Mouse (Mus musculus) inflammation-experienced regulatory T-cells, adult 16 weeks (primary cell): ENCODE measurements around the gene Vmn2r2. TPM values are rescaled to one million over a fixed set of nuclear protein-coding genes. Genes with fewer than 3 reads are reported as not detected.

Source experiments
- polyA plus RNA-seq: library from polyadenylated mRNA; unstranded; fragments of 100-300 nt; shearing (Covaris generic); gene quantifications from one replicate; pipeline ENCODE4 v1.2.1, GENCODE M21; 2017

The Vmn2r2 gene
- polyA plus RNA-seq: not detected

DNA sequence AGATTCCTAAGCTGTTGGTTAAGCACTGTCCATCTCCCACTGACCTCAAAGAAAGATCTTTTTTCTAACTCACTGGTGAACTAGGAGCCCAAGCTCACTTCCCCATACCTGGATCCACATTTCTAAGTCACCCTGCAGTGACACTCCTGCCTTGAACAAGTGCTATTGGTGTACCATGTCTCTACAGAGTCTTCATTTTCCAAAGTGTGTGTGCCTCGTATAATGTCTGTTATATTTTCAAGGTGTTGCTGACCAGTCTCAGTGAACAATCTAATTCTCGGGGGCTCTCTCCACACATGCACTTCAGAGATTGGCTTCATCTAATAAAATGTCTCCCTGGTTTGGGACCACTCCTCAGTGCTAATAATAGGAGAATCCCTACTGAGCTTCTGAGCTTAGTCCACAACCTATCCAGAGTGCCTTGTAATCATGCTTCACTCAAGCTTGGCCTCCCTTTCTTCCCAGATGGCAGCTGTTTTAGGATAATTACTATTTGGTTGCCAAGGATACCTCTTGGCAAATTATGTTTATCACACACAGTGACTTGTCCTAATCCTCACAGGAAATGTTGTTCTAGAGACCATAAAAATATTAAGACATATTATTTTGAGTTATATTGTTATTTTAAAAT is at the start of gene Vmn2r2:
Vmn2r2 (minus strand) TSS at position 51 of the 631 bp plus-strand sequence.

DNA sequence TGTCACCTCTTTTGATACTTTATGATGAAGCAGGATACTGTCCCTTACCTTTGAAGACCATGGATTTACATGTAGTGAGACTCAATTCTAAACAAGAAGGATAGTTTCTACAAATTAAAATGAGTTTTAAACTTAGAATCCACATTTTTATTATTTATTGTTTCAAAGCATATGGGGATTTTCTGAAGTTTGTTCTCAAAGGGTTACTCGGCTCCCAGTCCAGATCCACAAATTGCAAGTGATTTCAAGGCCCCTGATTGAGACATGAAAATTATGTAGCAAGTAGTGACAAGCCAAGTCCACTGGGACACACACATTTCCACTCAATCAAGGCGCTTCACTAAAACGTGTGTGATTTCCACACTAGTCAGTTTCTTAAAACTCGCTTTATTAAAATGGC is 60.5 kb downstream of the Vmn2r2 start, which contains the start of gene Vmn2r1:
Vmn2r1 (plus strand) TSS at position 301 of the 400 bp plus-strand sequence.

Other genes starting within 250 kb of the Vmn2r2 start
- gene Plch1, start 242.5 kb downstream of the Vmn2r2 start, polyA plus RNA-seq: not detected
- 13.2 TPM for gene E130311K13Rik, start 212.5 kb downstream of the Vmn2r2 start, polyA plus RNA-seq
- 25.9 TPM for gene Slc33a1, start 177.2 kb downstream of the Vmn2r2 start, polyA plus RNA-seq
- 26.5 TPM for gene Gmps, start 165.8 kb downstream of the Vmn2r2 start, polyA plus RNA-seq
- gene Vmn2r1, start 60.4 kb downstream of the Vmn2r2 start, polyA plus RNA-seq: not detected
- 0.07 TPM for gene Vmn2r3, start 147.8 kb upstream of the Vmn2r2 start, polyA plus RNA-seq